Mouse (Mus musculus) spleen, postnatal 36 days (tissue): ENCODE measurements around the gene Lmx1b.

ENCODE experiments used
- DNase-seq, 2 experiments: peaks; one replicate each; pipeline ENCODE4 v3.0.0; 2022; ENCODE audit warnings: low spot score in 2 of 2, mixed read lengths in 1 of 2

The Lmx1b gene

GRCm38 (mm10) chr2:33582457-33583060 lies 57.8 kb downstream of the Lmx1b start:
- no peak for DNase-seq

GRCm38 (mm10) chr2:33581866-33582265 lies 58.4 kb downstream of the Lmx1b start:
- no peak for DNase-seq

- DNase-seq, result no peak
Measured at GRCm38 (mm10) chr2:33581449-33581777, 58.9 kb downstream of the Lmx1b start.

- no peak for DNase-seq
Measured at GRCm38 (mm10) chr2:33580697-33581448, 59.4 kb downstream of the Lmx1b start.

DNA sequence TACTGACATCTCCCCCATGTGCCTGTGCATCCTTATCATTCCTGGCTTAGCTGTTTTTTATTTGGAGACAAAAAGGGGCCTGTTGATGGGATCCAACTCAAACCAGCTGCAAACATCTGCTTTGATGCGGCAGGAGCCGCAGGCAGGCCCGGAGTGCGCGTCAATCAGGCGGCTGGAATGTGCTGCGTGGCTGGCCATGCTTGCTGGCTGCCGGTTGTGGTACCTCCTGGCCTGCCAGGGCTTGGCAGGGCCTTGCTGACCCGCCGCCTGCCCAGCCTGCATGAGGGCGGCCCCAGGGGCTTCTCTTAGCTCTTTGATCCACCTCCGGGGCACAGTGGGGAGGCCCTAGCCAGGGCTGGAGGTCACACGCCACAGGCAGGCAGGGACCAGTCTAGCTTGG lies 64.9 kb downstream of the Lmx1b start:
- DNase-seq, result no peak

- no peak for DNase-seq
Measured at GRCm38 (mm10) chr2:33573075-33573474, 67.2 kb downstream of the Lmx1b start.

DNA sequence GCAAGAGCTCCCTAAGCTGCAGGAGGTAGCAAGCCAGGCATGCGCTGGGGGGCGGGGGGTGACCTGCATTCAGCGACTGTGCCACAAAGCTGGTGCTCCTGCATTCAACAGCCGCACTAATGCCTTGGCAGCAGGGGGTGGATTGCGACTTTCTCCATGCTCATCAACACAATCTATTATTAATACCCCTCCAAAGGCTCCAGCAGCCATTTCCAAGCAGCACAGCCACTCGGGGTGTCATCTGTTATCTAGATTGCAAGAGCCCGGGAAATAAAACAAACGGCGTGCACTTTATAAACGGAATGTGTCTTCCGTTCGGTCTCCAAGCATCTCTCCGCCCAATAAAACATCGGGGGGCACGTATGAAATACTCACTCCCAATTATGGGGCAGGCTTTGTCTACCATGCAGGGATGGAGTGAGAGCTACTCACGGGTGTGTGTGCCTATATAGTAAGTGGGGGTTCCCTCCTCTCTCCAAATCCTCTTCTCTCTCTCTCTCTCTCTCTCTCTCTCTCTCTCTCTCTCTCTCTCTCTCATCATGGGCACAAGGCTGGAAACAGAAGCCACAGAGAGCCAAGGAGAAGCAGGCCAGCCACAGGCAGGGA lies 69.0 kb downstream of the Lmx1b start:
- DNase-seq, result no peak

DNA sequence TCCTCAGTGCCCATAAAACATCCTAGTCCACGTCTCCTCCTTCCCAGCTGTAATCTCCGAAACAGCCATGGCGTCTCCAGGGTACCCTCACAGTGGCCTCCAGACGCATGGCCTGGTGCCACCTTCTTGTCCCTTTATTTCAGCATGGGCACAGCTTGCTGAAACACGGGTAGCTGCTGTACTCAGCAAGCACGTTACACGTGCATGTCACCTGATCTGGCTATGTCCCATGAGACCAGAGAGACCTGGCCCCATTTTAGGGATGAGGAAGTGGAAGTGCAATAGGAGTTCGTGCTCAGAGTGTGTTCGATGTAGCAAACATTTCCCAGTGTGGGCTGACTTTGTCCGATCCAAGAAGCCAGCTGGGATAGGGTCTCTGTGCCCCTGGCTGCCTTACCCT lies 70.6 kb downstream of the Lmx1b start:
- DNase-seq, result no peak

- no peak for DNase-seq
Measured at GRCm38 (mm10) chr2:33569240-33569639, 71.1 kb downstream of the Lmx1b start.

GRCm38 (mm10) chr2:33565886-33566285 lies 74.4 kb downstream of the Lmx1b start:
- no peak for DNase-seq

GRCm38 (mm10) chr2:33564748-33565147 lies 75.6 kb downstream of the Lmx1b start:
- DNase-seq, result no peak

GRCm38 (mm10) chr2:33559752-33560151 lies 80.6 kb downstream of the Lmx1b start:
- peak in 1 of 2 experiments; percentile 7 for DNase-seq

DNA sequence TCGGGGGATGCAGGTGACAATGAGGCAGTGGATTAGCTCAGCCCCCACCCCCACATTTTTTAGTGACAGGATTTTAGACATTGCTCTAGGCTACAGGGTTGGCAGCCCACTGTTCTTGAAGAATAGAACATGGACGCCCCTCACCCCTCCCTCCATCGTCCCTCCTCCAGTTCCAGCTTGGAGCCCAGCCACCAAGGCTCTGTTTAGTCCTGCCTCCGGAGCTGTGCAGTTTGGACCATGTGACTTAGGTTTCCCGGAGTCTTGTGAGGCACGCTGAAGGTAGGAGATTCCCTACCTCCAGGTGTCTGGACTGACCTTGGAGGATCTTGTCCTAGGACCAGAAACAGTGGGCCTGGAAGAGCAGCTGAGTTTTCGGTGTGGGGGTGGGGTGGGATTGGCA lies 81.0 kb downstream of the Lmx1b start:
- DNase-seq, result no peak

DNA sequence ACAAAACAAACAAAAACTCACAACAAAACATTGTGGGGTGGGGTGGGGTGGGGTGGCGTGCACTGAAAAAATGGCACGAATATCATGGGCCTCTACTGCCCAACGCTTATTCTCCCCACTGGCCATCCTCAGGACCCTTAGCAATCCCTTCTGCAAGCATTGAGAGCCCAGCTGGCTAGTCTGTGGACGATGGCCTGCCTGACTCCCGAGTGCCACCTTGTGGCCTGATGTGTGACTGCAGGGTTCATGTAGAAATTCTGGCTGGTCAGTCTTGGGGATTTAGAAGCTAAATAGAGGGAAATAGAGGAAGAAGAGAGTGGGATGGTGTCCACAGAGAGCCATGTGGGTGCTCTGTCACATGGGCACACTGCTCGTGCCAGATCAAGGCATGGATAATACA lies 82.1 kb downstream of the Lmx1b start:
- DNase-seq, result peak; percentile 14 to 16

GRCm38 (mm10) chr2:33555573-33555972 lies 84.7 kb downstream of the Lmx1b start:
- no peak for DNase-seq

GRCm38 (mm10) chr2:33552672-33553071 lies 87.6 kb downstream of the Lmx1b start:
- no peak for DNase-seq

GRCm38 (mm10) chr2:33547595-33547994 lies 92.7 kb downstream of the Lmx1b start:
- DNase-seq, result no peak

- no peak for DNase-seq
Measured at GRCm38 (mm10) chr2:33546879-33547278, 93.4 kb downstream of the Lmx1b start.

DNA sequence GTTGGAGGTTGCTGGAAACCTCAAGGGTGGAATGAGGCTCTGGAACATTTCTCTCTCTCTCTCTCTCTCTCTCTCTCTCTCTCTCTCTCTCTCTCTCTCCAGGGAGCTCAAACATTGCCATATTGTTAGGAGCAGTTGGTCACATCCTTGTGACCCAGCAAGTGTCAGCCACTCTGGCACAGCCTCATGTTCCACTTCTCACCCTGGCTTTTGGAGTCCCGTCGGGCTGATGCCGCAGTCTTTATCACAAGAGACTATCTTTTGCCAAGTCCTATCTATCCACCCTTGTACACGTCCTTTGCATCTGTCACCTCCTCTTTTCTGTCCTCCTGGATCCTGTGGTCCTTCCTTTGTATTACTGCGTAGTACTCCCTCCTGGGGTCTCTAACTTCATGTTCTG lies 94.3 kb downstream of the Lmx1b start:
- DNase-seq, result no peak

- DNase-seq, result no peak
Measured at GRCm38 (mm10) chr2:33544781-33545566, 95.3 kb downstream of the Lmx1b start.

DNA sequence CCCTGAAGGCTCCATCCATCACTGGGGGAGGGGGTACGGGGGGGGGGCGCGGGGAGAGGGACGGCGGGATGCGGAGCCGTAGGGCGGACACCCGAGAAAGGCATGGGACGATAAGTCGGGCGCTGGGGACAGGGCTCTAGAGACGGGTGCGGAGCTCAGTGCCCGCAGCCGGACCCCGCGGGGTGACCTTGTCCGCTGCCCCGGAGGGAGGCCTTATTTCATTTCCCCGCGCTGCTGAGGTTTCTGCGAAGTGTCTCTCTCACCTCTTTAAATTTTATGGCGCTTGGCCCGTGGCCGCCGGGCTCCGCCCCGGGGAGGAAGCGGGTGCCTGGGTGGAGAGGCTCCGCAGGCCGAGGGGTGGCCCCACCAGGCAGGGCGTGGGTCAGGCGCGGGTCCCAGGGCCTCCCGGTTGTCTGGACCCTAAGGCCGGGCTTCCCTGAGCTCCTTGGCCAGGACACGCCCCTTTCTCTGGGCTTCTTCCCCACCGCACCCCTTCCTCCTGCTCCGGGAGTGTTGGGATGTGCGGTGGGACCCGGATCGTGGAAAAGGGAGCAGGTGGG lies 96.0 kb downstream of the Lmx1b start:
- no peak for DNase-seq
